ENCODE assay signal across 8 mouse cellular contexts in the genomic region with DNA sequence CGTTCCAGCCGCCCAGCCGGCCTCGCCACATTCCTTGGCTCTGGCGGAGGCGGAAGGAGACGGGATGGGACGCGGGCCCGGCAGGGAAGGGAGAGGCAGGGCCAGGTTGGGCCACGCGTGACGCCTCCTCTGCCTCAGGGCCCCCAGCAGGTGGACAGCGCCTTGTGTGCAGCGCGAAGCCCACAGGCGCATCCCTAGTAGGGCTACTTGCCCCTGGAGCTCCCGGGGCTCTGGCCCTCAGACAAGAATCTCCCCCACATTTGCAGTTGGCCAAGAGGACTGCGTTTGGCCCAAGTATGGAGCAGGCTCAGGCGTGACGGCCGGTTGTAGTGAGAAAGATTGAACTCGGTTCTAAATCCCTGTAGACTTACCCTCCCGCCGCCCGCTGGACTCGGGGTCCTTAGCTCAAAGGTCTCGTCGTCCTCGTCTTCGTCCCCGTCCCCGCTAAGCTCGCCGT. TPM values are rescaled to one million over a fixed set of nuclear protein-coding genes. Genes with fewer than 3 reads are reported as not detected.
DNase-seq lines count a peak whose midpoint lies in the region; ATAC-seq and TF ChIP-seq lines count a peak whose summit lies in the region.

TSS of gene Cntnap1 (plus strand) at position 170 of the 457 bp plus-strand sequence.

- H3K9ac ChIP-seq in MEL (ENCODE audit: control insufficient read depth, low read depth, low read length, poor library complexity, severe bottlenecking): peak within 1 kb of the TSS; percentile 77
- peak within 1 kb of the TSS; percentile 62 for H3K9ac ChIP-seq in embryonic facial prominence, embryonic 12.5 days
- H3K9ac ChIP-seq in heart, postnatal 0 days (replicated peaks; ENCODE audit: low read depth, low read length): peak within 1 kb of the TSS; percentile 72

- H3K4me2 ChIP-seq in embryonic facial prominence, embryonic 12.5 days (replicated peaks): peak within 1 kb of the TSS; percentile 86
- H3K4me2 ChIP-seq in heart, postnatal 0 days (ENCODE audit: low read depth, low read length): peak within 1 kb of the TSS; percentile 86

- no peak for TF ChIP-seq RAD21 in MEL (IDR thresholded peaks at IDR 0.05; ENCODE audit: low read depth, low read length)

- no peaks in the 10 kb centered on the region; the same call in 1 of the 2 replicates for H3K79me2 ChIP-seq in MEL (ENCODE audit: control insufficient read depth, insufficient read depth, low read length, poor library complexity)

- H3K4me3 ChIP-seq in MEL (ENCODE audit: control insufficient read depth in 1 of 2, insufficient read depth in 1 of 2, low read depth in 2 of 2, low read length in 2 of 2): peak within 1 kb of the TSS; percentile 79 to 87
- H3K4me3 ChIP-seq in embryonic facial prominence, embryonic 12.5 days: peak within 1 kb of the TSS; percentile 58
- H3K4me3 ChIP-seq in heart, postnatal 0 days (ENCODE audit: low read depth, low read length): peak within 1 kb of the TSS; percentile 80
- H3K4me3 ChIP-seq in testis, adult 2 months (ENCODE audit: control insufficient read depth, low read depth, low read length): peak within 1 kb of the TSS; percentile 83

- H3K36me3 ChIP-seq in MEL (ENCODE audit: control insufficient read depth in 1 of 2, insufficient read depth in 2 of 2, low read length in 2 of 2): peaks cover 0 to 6% of the 10 kb centered on the region in 2 experiments; a peak in 2 of 4 replicates
- H3K36me3 ChIP-seq in embryonic facial prominence, embryonic 12.5 days: peaks cover 10% of the 10 kb centered on the region
- H3K36me3 ChIP-seq in heart, postnatal 0 days (replicated peaks; ENCODE audit: control insufficient read depth, insufficient read depth, low read length): peaks cover 27% of the 10 kb centered on the region
- H3K36me3 ChIP-seq in testis, adult 2 months (ENCODE audit: control insufficient read depth, insufficient read depth, low read length): no peaks in the 10 kb centered on the region

- TF ChIP-seq EP300 in MEL (IDR thresholded peaks at IDR 0.05; ENCODE audit: low read depth in 1 of 2, low read length in 2 of 2): no peak
- TF ChIP-seq EP300 in heart, postnatal 0 days (IDR thresholded peaks at IDR 0.05; ENCODE audit: low read depth): no peak

- WGBS in embryonic facial prominence, embryonic 12.5 days: under 1% methylated on average over 35 of the region's 35 CpGs
- WGBS in heart, postnatal 0 days: 2% methylated on average over 34 of the region's 35 CpGs

- ATAC-seq in embryonic facial prominence, embryonic 12.5 days (ENCODE audit: insufficient number of reproducible peaks, insufficient read depth, low FRiP score, low TSS enrichment): no peak
- ATAC-seq in heart, postnatal 0 days (ENCODE audit: insufficient read depth, low read depth): no peak

- 0 out of 4 replicates have a peak, but pooled peaks of 1 of the 2 experiments have one; percentile 14 for TF ChIP-seq POLR2A in MEL (IDR thresholded peaks at IDR 0.05; ENCODE audit: control insufficient read depth in 1 of 2, insufficient read depth in 1 of 2, low read depth in 1 of 2, low read length in 2 of 2, poor library complexity in 1 of 2)
- TF ChIP-seq POLR2A in testis, adult 2 months (IDR thresholded peaks at IDR 0.05; ENCODE audit: control insufficient read depth, low read depth, low read length): no peak

- H3K27ac ChIP-seq in MEL (ENCODE audit: control insufficient read depth, low read depth, low read length): no peak within 1 kb of the TSS
- peak within 1 kb of the TSS; percentile 20; the same call in 1 of the 2 replicates for H3K27ac ChIP-seq in embryonic facial prominence, embryonic 12.5 days
- peak within 1 kb of the TSS; percentile 92 for H3K27ac ChIP-seq in heart, postnatal 0 days (ENCODE audit: low read depth)
- H3K27ac ChIP-seq in testis, adult 2 months (ENCODE audit: control insufficient read depth, insufficient read depth, low read depth, low read length): peak within 1 kb of the TSS; percentile 41

- no peaks in the 10 kb centered on the region for H3K9me3 ChIP-seq in MEL (replicated peaks; ENCODE audit: insufficient read depth, low read length)
- no peaks in the 10 kb centered on the region for H3K9me3 ChIP-seq in embryonic facial prominence, embryonic 12.5 days
- H3K9me3 ChIP-seq in heart, postnatal 0 days (replicated peaks; ENCODE audit: control insufficient read depth, low read length): no peaks in the 10 kb centered on the region

- TF ChIP-seq CTCF in MEL (IDR thresholded peaks at IDR 0.05 in 2 of 3, conservative IDR thresholded peaks at IDR 0.05 in 1 of 3; ENCODE audit: control insufficient read depth in 1 of 3, insufficient read depth in 1 of 3, low read depth in 2 of 3, low read length in 3 of 3, poor library complexity in 1 of 3, severe bottlenecking in 1 of 3): no peak
- peak; percentile 3; the same call in 1 of the 2 replicates for TF ChIP-seq CTCF in heart, postnatal 0 days (IDR thresholded peaks at IDR 0.05; ENCODE audit: low read depth)
- TF ChIP-seq CTCF in testis, adult 2 months (IDR thresholded peaks at IDR 0.05; ENCODE audit: control insufficient read depth, insufficient read depth, insufficient replicate concordance, low read depth, low read length): no peak

- H3K27me3 ChIP-seq in MEL (ENCODE audit: control insufficient read depth in 1 of 2, insufficient read depth in 2 of 2, low read length in 2 of 2): peaks cover 0 to 4% of the 10 kb centered on the region in 2 experiments; a peak in 2 of 4 replicates
- peaks cover 79% of the 10 kb centered on the region for H3K27me3 ChIP-seq in embryonic facial prominence, embryonic 12.5 days
- H3K27me3 ChIP-seq in heart, postnatal 0 days (ENCODE audit: control insufficient read depth, insufficient read depth, low read length): no peaks in the 10 kb centered on the region
- peaks cover 2% of the 10 kb centered on the region; the same call in 1 of the 2 replicates for H3K27me3 ChIP-seq in testis, adult 2 months (ENCODE audit: control insufficient read depth, insufficient read depth, low read length)

- peak; percentile 81 for DNase-seq in 3134 (ENCODE audit: extremely low read depth, insufficient read length, low spot score)
- no peak for DNase-seq in MEL (ENCODE audit: low read depth, low spot score)
- no peak for DNase-seq in heart, postnatal 0 days (ENCODE audit: low spot score)
- DNase-seq in kidney, postnatal 4 days: peak; percentile 74 to 83
- peak; percentile 76 for DNase-seq in lung, postnatal 14 days
- DNase-seq in spleen, postnatal 14 days (ENCODE audit: low spot score in 2 of 2): no peak

- H3K4me1 ChIP-seq in MEL (ENCODE audit: control insufficient read depth in 1 of 2, insufficient read depth in 2 of 2, low read length in 2 of 2): peaks cover 0 to 19% of the 10 kb centered on the region in 2 experiments; a peak in 2 of 4 replicates
- peaks cover 47% of the 10 kb centered on the region for H3K4me1 ChIP-seq in embryonic facial prominence, embryonic 12.5 days
- H3K4me1 ChIP-seq in heart, postnatal 0 days (ENCODE audit: control insufficient read depth, insufficient read depth): peaks cover 40% of the 10 kb centered on the region
- H3K4me1 ChIP-seq in testis, adult 2 months (ENCODE audit: control insufficient read depth, insufficient read depth, low read length): peaks cover 21% of the 10 kb centered on the region

TF ChIP-seq in MEL, 35 proteins besides CTCF, POLR2A, EP300 and RAD21:
- TF ChIP-seq CHD2 (IDR thresholded peaks at IDR 0.05; ENCODE audit: low read length) (no peak), ZC3H11A (IDR thresholded peaks at IDR 0.05; ENCODE audit: low read depth, low read length) (no peak), HCFC1 (IDR thresholded peaks at IDR 0.05; ENCODE audit: low read depth, low read length) (no peak), TCF12 (IDR thresholded peaks at IDR 0.05; ENCODE audit: low read depth, low read length) (no peak), BHLHE40 (IDR thresholded peaks at IDR 0.05; ENCODE audit: borderline replicate concordance, low read depth, low read length) (no peak), CHD1 (IDR thresholded peaks at IDR 0.05; ENCODE audit: low read depth, low read length) (no peak), POLR2AphosphoS2 (IDR thresholded peaks at IDR 0.05; ENCODE audit: low read length) (no peak), MAFK (IDR thresholded peaks at IDR 0.05; ENCODE audit: borderline replicate concordance, low read depth, low read length) (no peak), TAL1 (IDR thresholded peaks at IDR 0.05; ENCODE audit: low read length) (no peak), SMC3 (IDR thresholded peaks at IDR 0.05; ENCODE audit: low read depth, low read length) (no peak), MXI1 (IDR thresholded peaks at IDR 0.05; ENCODE audit: low read depth, low read length) (no peak), RCOR1 (IDR thresholded peaks at IDR 0.05; ENCODE audit: low read depth, low read length) (no peak), ETS1 (IDR thresholded peaks at IDR 0.05; ENCODE audit: low read depth, low read length) (no peak), MAZ (IDR thresholded peaks at IDR 0.05; ENCODE audit: low read depth, low read length) (no peak), TBP (IDR thresholded peaks at IDR 0.05; ENCODE audit: low read depth, low read length) (no peak), ELF1 (IDR thresholded peaks at IDR 0.05; ENCODE audit: low read depth, low read length) (no peak), ZMIZ1 (IDR thresholded peaks at IDR 0.05; ENCODE audit: low read depth, low read length) (no peak)

RNA-seq across cellular contexts. Expression of gene Cntnap1, which starts in this region (rescaled TPM):
- not detected in 2 replicates for total RNA-seq in MEL (2012; rRNA removed)
- under 1 TPM in 1 of 2 experiments, not detected in 1; 0.01 TPM for polyA plus RNA-seq in MEL (2012; ENCODE audit: insufficient read depth in 1 of 2, insufficient read length in 2 of 2, low read depth in 1 of 2, low replicate concordance in 2 of 2, missing spikeins in 1 of 2)
- polyA plus RNA-seq in embryonic facial prominence, embryonic 12.5 days (2016; fragmentation: Nextera tagmentation; extraction: Ambion mirVana): 0.50 and 0.60 TPM in 2 replicates
- total RNA-seq in heart, postnatal 0 days (2014; rRNA removed; ENCODE audit: low replicate concordance): 0.54 and 1.4 TPM in 2 replicates
- 0.20 and 0.21 TPM in 2 replicates for polyA plus RNA-seq in heart, postnatal 0 days (2015; fragmentation: Nextera tagmentation; extraction: Ambion mirVana)
- 0.40 and 0.44 TPM in 2 replicates for polyA plus RNA-seq in testis, adult 2 months (2012; rRNA removed)

Comparison
In these comparisons a context has a peak if more than half of its experiments do, and no peak if none do; other contexts are left out.
1. DNase-seq: peak in 3134 (single experiment), kidney, postnatal 4 days (2 of 2) and lung, postnatal 14 days (single experiment); none in MEL (single experiment), heart, postnatal 0 days (single experiment) and spleen, postnatal 14 days (0 of 2).
2. Peak in every context shown above with its lines, with median percentiles within 50 percentile points of each other: H3K4me3 ChIP-seq and H3K9ac ChIP-seq.